Mouse (Mus musculus) thymus, postnatal 25 days (tissue): ENCODE measurements at regions not wholly inside any gene's neighbourhood (a gene's known extent, or its start where the extent isn't known, plus 50 kb on each side); places are given as distances from the start of the nearest gene placed in this dataset.
A peak's percentile ranks its signal among the peaks of the same experiment; 100 is the strongest.

ENCODE experiments used
- DNase-seq: peaks from one replicate; pipeline ENCODE4 v3.0.0; 2022

DNA sequence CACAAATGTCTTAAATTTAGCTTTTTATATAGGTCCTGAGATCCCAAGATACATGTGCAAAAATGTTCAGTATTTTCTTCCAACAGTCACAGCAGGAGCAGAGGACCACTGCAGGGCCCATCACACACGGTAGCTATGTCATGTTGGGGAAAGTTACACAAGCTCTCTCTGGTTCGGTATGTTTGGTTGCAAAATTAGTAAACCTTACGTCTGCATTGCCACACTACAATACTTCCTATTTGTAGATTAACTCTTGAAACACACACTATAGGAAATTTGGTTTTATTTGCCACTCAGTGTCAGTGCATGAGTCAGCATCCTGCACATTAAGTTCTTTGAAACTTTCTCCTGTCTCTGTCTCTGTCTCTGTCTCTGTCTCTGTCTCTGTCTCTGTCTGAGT is 82.0 kb downstream of the Cth start:
- DNase-seq: no peak

GRCm38 (mm10) chr3:157841164-157841719 is 83.6 kb downstream of the Cth start:
- no peak for DNase-seq

DNA sequence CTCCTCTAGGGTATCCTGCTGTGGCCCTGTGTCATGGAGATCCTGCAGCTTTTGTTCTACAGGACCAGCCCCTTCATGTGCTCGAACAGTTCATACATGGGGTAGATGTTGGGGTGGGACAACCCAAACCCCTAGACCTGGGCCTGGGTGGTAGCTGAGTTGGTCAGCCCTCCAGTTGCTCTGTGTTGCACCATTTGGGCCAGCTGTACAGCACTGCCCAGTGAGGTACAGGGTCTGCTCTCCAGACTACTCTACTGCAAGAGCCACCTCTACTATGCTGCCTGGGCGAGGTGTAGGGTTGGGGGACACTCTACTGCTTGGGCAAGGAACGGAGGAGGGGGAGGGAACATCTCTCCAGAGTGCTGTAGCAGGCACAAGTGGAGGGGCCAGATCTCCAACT is 120.6 kb downstream of the Cth start:
- DNase-seq: no peak

GRCm38 (mm10) chr3:157803356-157803755 is 121.5 kb downstream of the Cth start:
- DNase-seq: no peak

GRCm38 (mm10) chr3:157787559-157788256 is 137.2 kb downstream of the Cth start:
- DNase-seq: no peak

DNA sequence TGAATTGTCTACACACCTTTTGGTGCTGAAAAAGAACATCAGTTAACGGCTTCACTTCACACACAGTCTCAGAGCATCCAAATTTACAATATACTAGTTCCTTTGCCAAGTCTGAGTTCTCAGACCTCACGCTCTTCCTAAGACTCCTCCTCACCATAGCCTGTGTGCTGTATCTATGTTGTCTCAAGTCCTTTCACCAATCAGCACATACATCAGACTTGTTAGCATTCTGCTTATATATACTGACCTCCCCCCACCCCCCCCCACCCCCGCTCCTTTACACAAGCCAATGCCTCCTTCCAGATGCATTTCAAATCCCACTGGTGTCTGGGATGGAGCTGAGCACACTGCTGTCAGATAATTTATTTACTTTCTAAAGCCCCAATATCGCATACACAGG is 143.8 kb downstream of the Cth start:
- DNase-seq: no peak

DNA sequence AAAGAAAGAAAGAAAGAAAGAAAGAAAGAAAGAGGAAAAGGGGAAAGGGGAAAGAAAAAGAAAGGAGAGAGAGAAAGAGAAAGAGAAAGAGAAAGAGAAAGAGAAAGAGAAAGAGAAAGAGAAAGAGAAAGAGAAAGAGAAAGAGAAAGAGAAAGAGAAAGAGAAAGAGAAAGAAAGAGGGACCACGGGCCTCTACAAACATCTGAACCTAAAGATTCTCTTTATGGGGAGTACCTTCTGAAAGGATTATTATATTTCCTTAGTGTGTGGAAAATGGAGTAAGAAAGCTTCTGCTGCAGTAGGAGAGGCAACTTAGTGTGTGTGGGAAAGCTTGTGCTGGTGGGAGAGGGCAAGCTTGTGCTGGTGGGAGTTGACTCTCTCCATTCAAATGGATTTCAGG is 147.1 kb downstream of the Cth start:
- no peak for DNase-seq

- no peak for DNase-seq
Observed at GRCm38 (mm10) chr3:157763487-157764199, 161.2 kb downstream of the Cth start.

GRCm38 (mm10) chr3:157759856-157760255 is 165.0 kb downstream of the Cth start:
- DNase-seq: no peak

GRCm38 (mm10) chr3:157754826-157755225 is 170.1 kb downstream of the Cth start:
- DNase-seq: no peak

- no peak for DNase-seq
Observed at GRCm38 (mm10) chr3:157750266-157750665, 174.6 kb downstream of the Cth start.

GRCm38 (mm10) chr3:157748395-157749037 is 176.4 kb downstream of the Cth start:
- no peak for DNase-seq

DNA sequence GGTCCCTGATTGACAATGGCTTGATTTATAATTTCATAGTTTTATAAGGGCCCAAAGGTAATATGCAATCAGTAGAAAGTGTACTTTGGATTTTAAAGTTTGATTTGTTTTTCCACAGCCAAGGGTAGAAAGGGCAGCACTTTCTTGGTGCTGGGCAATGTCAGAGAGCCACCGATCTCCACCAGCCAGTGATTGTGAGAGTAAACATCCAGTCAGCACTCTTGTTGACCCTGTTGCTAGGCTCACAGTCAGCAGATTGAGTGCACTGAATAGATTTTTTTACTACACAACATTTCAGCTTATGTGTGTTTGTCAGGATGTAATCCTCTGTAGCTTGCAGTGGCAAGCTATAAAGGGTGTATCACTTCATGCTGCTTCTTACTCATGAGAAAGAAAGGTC is 176.3 kb downstream of the Ptger3 start:
- no peak for DNase-seq

DNA sequence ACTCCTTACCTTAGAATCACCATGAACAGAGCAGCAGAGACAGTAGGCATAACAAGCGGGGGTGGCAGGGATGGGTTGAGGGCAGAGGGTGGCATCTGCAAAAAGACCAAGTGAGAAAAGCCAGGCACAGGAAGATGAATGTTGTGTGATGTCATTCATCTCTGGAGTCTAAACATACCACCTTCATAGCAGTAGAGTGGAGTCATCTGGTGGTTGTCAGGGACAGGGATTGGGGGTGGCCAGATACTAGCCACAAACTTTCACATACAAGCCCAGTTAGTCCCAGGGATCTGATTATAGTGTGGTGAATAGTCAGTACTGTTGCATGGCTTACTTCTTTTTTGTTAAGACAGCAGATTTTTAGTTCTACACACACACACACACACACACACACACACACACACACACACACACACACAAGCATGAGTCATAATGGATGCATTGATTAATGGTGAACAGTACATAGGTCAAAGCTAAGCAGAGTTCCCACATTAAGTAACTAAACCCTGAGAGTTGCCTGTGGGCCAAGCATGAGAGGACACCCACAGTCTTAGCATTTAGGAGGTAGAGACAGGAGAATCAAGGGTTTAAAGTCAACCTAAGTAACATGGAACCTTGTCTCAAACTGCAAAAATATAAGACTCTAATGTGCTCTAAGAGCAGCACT is 173.1 kb downstream of the Ptger3 start:
- no peak for DNase-seq

DNA sequence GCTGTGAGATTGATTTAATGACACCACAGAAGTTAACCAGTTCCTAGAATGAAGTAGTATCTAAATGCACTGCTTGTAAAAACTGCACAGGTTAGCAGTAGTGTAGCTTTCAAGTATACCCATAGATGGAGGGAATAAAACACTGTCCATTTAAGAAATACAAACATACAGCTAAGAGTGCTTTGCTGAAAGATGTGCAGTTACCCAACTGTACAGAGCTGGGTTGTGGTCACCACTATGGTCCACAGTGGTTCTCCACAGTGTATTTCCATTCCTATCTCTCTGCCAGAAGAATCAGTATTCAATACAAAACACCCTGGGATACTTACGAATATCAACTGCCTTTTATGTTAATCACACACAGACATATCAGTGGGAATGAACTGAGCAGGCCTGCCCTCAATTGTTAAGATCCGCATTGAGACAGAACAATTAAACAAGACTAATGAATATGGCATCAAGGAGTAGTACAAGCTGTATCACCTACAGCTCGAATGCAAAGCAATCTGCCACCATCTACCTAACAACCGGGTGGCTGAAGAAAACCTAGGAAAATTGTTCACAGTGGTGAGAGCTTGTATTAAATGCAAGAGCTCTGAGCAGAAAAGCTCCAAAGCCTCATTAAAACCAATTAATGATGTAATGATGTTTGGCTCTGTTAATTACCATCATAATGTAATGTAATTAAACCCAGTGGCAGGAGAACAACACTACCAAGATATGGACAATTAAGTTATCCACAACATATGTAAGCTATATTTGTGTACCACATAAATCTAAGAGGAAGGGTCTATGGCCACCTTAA is 165.6 kb downstream of the Ptger3 start:
- no peak for DNase-seq

- DNase-seq: no peak
Observed at GRCm38 (mm10) chr3:157729711-157730367, 163.1 kb downstream of the Ptger3 start.

GRCm38 (mm10) chr3:157724542-157724941 is 157.8 kb downstream of the Ptger3 start:
- DNase-seq: no peak

DNA sequence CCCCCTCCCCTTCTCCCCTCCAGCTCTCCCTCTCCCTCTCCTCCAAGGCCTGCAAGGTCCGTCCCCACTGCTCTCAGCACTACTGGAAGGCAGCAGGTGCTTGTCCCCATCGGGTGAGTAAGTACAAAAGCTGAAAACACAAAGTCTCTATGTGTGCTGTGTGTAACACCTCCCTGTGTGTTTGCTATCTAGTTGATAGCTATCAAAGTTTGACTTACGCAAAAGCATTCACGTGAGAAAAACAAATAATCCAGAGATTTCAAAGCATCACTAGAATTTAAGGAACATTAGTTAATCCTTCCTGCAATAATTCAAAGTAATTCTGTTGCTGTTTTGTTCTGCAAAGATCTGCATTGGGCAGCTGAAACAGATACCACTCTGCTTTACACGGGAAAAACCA is 156.5 kb downstream of the Ptger3 start:
- no peak for DNase-seq

DNA sequence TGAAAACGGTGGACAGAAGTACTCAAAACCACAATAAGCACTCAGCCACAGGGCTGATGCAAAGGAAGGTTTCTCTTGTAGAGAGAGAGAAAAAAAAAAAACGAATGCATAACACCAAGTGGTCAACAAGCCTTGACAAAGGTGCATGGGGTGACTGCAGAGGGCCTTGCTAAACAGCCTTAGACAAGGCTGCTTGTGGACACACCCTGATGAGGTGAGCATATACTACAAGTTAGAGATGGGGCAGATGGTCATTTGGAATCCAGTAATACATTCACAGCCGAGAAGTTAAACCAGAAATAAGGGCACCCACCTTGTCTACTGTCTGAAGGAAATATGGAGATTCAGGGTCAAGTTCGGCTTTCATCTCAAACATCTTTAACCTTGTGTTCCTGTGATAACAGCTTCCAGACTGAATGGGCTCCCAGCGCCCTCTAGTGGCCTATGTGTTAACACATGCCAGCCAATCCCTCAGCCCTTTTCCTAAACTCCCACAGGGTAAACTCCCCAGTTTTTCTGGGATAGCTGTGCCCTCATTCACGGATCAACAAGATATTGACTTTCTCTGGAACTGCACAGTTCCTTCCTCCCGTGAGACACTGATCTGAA is 150.7 kb downstream of the Ptger3 start:
- peak; percentile 62 for DNase-seq

DNA sequence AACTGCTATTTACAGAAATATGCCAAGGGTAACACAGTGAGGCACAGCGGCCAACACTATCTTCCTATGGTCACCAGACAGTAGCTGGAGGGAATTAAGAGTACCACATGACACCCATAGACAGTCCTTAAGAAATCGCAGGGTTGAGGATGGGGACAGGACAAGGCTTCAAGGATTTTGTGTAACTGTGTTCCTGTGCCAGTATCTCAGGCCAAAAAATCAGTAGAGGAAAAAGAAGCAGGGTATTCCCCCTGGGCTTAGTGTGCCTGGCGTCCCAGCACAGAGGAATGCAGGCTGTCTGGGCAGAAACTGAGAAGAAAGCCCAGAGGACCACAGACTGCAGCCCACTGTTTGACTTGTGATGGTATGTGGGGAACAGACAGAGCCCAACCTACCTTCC is 147.3 kb downstream of the Ptger3 start:
- DNase-seq: no peak

DNA sequence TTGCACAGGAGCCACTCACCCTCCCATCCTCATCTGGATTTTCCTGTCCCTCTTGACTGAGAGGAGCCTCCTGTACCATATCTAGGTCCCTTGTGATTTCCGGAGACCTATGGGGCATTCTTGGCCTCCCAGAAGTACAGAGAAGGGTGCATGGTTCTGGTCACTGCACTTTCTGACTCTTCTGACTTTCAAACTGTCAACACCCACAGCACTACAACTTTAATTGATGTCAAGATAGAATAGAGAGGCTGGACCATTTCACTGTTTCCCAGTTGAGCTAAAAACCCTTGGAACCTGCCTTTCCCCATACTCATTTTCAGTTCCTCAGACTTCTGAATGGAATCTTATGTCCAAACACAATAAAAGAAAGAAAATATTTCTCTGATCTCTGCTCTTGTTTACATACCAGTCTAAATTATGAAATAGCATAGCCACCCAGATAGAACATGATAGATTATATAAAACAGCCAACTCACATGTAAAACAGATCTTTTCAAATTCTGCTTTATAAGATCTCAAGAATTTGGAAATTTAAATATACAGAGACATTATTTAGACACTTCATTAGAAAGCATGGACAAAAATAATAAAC is 144.2 kb downstream of the Ptger3 start:
- DNase-seq: no peak
